Mouse (Mus musculus) small intestine, adult 2 months (tissue): ENCODE measurements at regions not wholly inside any gene's neighbourhood (a gene's known extent, or its start where the extent isn't known, plus 50 kb on each side); places are given as distances from the start of the nearest gene placed in this dataset.

Source experiments
- CTCF ChIP-seq: fragments of 200-500 bp; IDR thresholded peaks from 2 replicates; pipeline ENCODE4 v1.5.1; 2012; ENCODE audit warnings: low read depth, mild to moderate bottlenecking, control low read depth, inconsistent platforms, low read length, moderate library complexity, mixed read lengths; ENCODE audit not compliant: insufficient replicate concordance, insufficient read length; ENCODE audit errors: extremely low read depth
- POLR2A ChIP-seq: fragments of 200-500 bp; IDR thresholded peaks from 2 replicates; pipeline ENCODE4 v1.6.1; 2012; ENCODE audit warnings: low read depth, mild to moderate bottlenecking, control low read depth, inconsistent platforms, low read length, moderate library complexity

DNA sequence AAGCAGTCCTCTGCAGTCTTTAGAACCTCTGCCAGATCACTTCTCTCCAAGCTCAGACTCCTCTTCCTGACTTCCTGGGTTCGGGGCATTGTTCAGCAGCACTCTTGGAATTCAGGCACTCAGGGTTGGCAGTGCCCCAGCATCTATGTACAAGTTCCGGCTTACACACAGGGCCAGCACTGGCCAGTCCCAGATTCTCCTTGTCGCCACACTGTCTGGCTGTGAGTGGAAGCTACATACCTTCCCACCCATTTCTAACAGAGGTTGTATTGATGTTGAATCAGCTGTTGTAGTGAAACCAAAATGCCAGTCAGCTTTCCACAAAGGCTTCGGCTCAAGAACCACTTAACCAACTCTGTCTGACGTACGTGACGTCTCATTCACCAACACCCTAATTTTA is 190.7 kb upstream of the F930015N05Rik start:
- TF ChIP-seq CTCF: no peak
- TF ChIP-seq POLR2A: no peak
